ENCODE assay signal across 9 mouse cellular contexts in the genomic region with DNA sequence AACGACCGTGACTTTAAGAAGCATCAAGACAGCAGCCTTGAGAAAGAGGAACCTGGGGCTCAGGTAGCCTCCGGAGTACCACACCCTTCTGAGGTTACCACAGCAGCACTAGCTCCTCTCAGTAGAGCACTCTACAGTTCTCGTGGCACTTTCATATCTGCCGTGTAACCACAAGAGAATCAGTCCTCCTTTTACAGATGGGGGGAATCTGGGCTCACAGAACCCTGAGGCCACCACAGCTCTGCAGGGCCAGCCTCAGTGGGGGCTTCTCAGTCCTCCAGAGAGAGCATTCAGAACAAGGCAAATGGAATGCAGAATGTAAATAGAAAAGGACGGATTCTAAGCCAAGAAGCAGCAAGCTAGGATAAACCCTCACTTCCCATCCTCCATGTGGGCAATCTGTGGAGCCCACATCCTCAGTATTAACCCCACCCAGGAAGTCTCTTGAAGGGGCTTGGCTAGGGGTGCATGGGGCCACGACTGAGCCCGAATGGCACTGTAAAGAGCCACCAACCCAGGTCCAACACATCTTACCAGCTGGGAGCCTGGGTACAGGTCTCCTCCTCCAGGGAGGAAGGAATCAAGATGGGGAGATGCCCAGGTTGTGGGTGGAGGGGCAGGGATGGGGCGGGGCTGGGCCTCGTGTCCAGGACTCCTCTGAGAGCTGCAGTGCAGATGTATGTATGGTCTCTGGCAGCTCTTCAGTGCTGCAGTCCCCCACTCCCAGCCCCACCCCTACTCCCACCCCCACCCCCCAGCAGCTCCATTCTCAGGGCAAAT. TPM values are rescaled to one million over a fixed set of nuclear protein-coding genes. Genes with fewer than 3 reads are reported as not detected.
DNase-seq lines count a peak whose midpoint lies in the region; ATAC-seq and TF ChIP-seq lines count a peak whose summit lies in the region.
"Had no signal": no experiment of that assay in that cellular context is flagged by ENCODE, and none has a peak within 500 bp of the region (broad histone marks: within the 10 kb centered on the region; RNA-seq: fewer than 3 reads in every experiment).

No protein-coding gene starts in this region.

- TF ChIP-seq CTCF in heart, adult 2 months (IDR thresholded peaks at IDR 0.05): no peak
- TF ChIP-seq CTCF in CH12.LX (conservative IDR thresholded peaks at IDR 0.05 in 1 of 2, IDR thresholded peaks at IDR 0.05 in 1 of 2; ENCODE audit: low read depth in 2 of 2, low read length in 2 of 2): no peak

- no peak for DNase-seq in heart, adult 2 months
- no peak for DNase-seq in heart, adult 11 months
- DNase-seq in CH12.LX (ENCODE audit: extremely low read depth): peak; percentile 88
- no peak for DNase-seq in midbrain, embryonic 14.5 days
- no peak for DNase-seq in adrenal gland, postnatal 10 days
- DNase-seq in c-Kit-positive CD71-positive TER-119-positive erythroid progenitor cells, embryonic 14.5 days (ENCODE audit: low spot score): no peak
- no peak for DNase-seq in ovary, adult 18-20 months (ENCODE audit: low spot score)

- peaks cover 1% of the 10 kb centered on the region; the same call in 1 of the 2 replicates for H3K79me2 ChIP-seq in heart, adult 2 months (replicated peaks; ENCODE audit: control insufficient read depth, insufficient read depth, low read length)
- peaks cover 35% of the 10 kb centered on the region for H3K79me2 ChIP-seq in CH12.LX (replicated peaks; ENCODE audit: control insufficient read depth, extremely low read depth, insufficient read depth, poor library complexity, severe bottlenecking)

- no peak overlapping the region; the same call in 1 of the 2 replicates for H3K9ac ChIP-seq in heart, adult 2 months (ENCODE audit: low read depth, low read length)
- H3K9ac ChIP-seq in CH12.LX (ENCODE audit: insufficient read depth, low read depth): peak overlapping the region; percentile 26; the same call in 1 of the 2 replicates
- no peak overlapping the region for H3K9ac ChIP-seq in hindbrain, embryonic 15.5 days
- no peak overlapping the region for H3K9ac ChIP-seq in midbrain, embryonic 14.5 days (replicated peaks; ENCODE audit: low read length)

- no peaks in the 10 kb centered on the region for H3K9me3 ChIP-seq in CH12.LX (replicated peaks; ENCODE audit: low read length)
- no peaks in the 10 kb centered on the region for H3K9me3 ChIP-seq in hindbrain, embryonic 15.5 days
- no peaks in the 10 kb centered on the region for H3K9me3 ChIP-seq in midbrain, embryonic 14.5 days (ENCODE audit: control insufficient read depth, low read length)

- 22% methylated on average over 10 of the region's 10 CpGs for WGBS in heart, adult 2 months
- 47% methylated on average over 10 of the region's 10 CpGs for WGBS in hindbrain, embryonic 15.5 days
- WGBS in midbrain, embryonic 14.5 days: 56% methylated on average over 10 of the region's 10 CpGs

- TF ChIP-seq POLR2A in heart, adult 2 months (IDR thresholded peaks at IDR 0.05; ENCODE audit: insufficient read depth, low read depth, low read length): no peak
- no peak; the same call in 1 of the 2 replicates for TF ChIP-seq POLR2A in CH12.LX (IDR thresholded peaks at IDR 0.05; ENCODE audit: low read depth, low read length)

- in situ Hi-C loops in CH12.LX (cut with MboI; ENCODE audit: low pct_ligation_motif_present, low pct_unique_long_range_greater_than_20kb, low sequenced_read_pairs): no loop called here

- H3K27me3 ChIP-seq in heart, adult 2 months (ENCODE audit: control insufficient read depth, insufficient read depth, low read length): no peaks in the 10 kb centered on the region
- H3K27me3 ChIP-seq in CH12.LX (replicated peaks): no peaks in the 10 kb centered on the region
- H3K27me3 ChIP-seq in hindbrain, embryonic 15.5 days: peaks cover 8% of the 10 kb centered on the region; the same call in 1 of the 2 replicates
- H3K27me3 ChIP-seq in midbrain, embryonic 14.5 days (ENCODE audit: control insufficient read depth, insufficient read depth, low read length): peaks cover 9% of the 10 kb centered on the region
- H3K27me3 ChIP-seq: Patski had no signal

- no peak for TF ChIP-seq EP300 in heart, adult 2 months (IDR thresholded peaks at IDR 0.05; ENCODE audit: insufficient read depth, low read depth, low read length)
- TF ChIP-seq EP300 in CH12.LX (IDR thresholded peaks at IDR 0.05; ENCODE audit: low read length): peak; percentile 34

- intact Hi-C loops in heart, adult 2 months (cut with DNase I): no loop called here

- H3K36me3 ChIP-seq in heart, adult 2 months (ENCODE audit: control insufficient read depth, insufficient read depth, low read length): peaks cover 4% of the 10 kb centered on the region
- H3K36me3 ChIP-seq in CH12.LX (replicated peaks in 1 of 2; ENCODE audit: control insufficient read depth in 1 of 2, insufficient read depth in 1 of 2, low read length in 1 of 2): peaks cover 0 to 12% of the 10 kb centered on the region in 2 experiments
- no peaks in the 10 kb centered on the region for H3K36me3 ChIP-seq in hindbrain, embryonic 15.5 days
- no peaks in the 10 kb centered on the region for H3K36me3 ChIP-seq in midbrain, embryonic 14.5 days (ENCODE audit: control insufficient read depth, insufficient read depth, low read length)

- TF ChIP-seq RAD21 in CH12.LX (IDR thresholded peaks at IDR 0.05; ENCODE audit: low read depth, low read length): no peak

- H3K27ac ChIP-seq in heart, adult 2 months: peak overlapping the region; percentile 63
- H3K27ac ChIP-seq in CH12.LX (ENCODE audit: insufficient read depth, low read depth): peak overlapping the region; percentile 66
- H3K27ac ChIP-seq in hindbrain, embryonic 15.5 days (replicated peaks): peak overlapping the region; percentile 60
- no peak overlapping the region for H3K27ac ChIP-seq in midbrain, embryonic 14.5 days (replicated peaks; ENCODE audit: low read depth, low read length)

- H3K4me3 ChIP-seq in heart, adult 2 months: peak overlapping the region; percentile 7; the same call in 1 of the 2 replicates
- H3K4me3 ChIP-seq in CH12.LX (replicated peaks in 1 of 3; ENCODE audit: low read depth in 2 of 3, low read length in 2 of 3, poor library complexity in 1 of 3): peak overlapping the region; percentile 27 to 72 (median 31)
- peak overlapping the region; percentile 65 for H3K4me3 ChIP-seq in hindbrain, embryonic 15.5 days
- H3K4me3 ChIP-seq in midbrain, embryonic 14.5 days (replicated peaks; ENCODE audit: low read depth, low read length): peak overlapping the region; percentile 43; the same call in 1 of the 2 replicates

- 0 out of 2 replicates have a peak, but pooled peaks have one; percentile 29 for ATAC-seq in hindbrain, embryonic 15.5 days (ENCODE audit: low FRiP score, low read depth)
- ATAC-seq in midbrain, embryonic 14.5 days (ENCODE audit: low FRiP score, low TSS enrichment): no peak
- ATAC-seq: Patski had no signal

- H3K4me2 ChIP-seq in CH12.LX (ENCODE audit: insufficient read depth, low read depth, poor library complexity, severe bottlenecking): peak overlapping the region; percentile 97
- peak overlapping the region; percentile 98 for H3K4me2 ChIP-seq in hindbrain, embryonic 15.5 days
- H3K4me2 ChIP-seq in midbrain, embryonic 14.5 days (ENCODE audit: low read length): peak overlapping the region; percentile 81

- H3K4me1 ChIP-seq in heart, adult 2 months (ENCODE audit: control insufficient read depth, insufficient read depth, low read length): peaks cover 19% of the 10 kb centered on the region
- H3K4me1 ChIP-seq in CH12.LX (ENCODE audit: control insufficient read depth in 1 of 2, insufficient read depth in 2 of 2): peaks cover 30 to 67% of the 10 kb centered on the region in 2 experiments
- H3K4me1 ChIP-seq in hindbrain, embryonic 15.5 days (replicated peaks): peaks cover 41% of the 10 kb centered on the region
- H3K4me1 ChIP-seq in midbrain, embryonic 14.5 days (ENCODE audit: control insufficient read depth, insufficient read depth, low read length): peaks cover 10% of the 10 kb centered on the region; the same call in 1 of the 2 replicates

- dilution Hi-C loops in CH12.LX (cut with MboI; ENCODE audit: extremely low pct_ligation_motif_present, extremely low pct_unique_long_range_greater_than_20kb, low sequenced_read_pairs): no loop called here

TF ChIP-seq in CH12.LX, 34 proteins besides CTCF, POLR2A, EP300 and RAD21 (continues in another document):
- no peak for TF ChIP-seq E2F4 (IDR thresholded peaks at IDR 0.05; ENCODE audit: insufficient replicate concordance, low read depth, low read length)
- no peak for TF ChIP-seq JUND (conservative IDR thresholded peaks at IDR 0.05; ENCODE audit: low read depth, low read length)
- TF ChIP-seq MAX (IDR thresholded peaks at IDR 0.05; ENCODE audit: low read length): peak; percentile 66
- TF ChIP-seq KAT2A (IDR thresholded peaks at IDR 0.05; ENCODE audit: insufficient replicate concordance, low read length): no peak
- peak; percentile 73; the same call in 1 of the 2 replicates for TF ChIP-seq SIN3A (IDR thresholded peaks at IDR 0.05; ENCODE audit: low read length)
- TF ChIP-seq GABPA (IDR thresholded peaks at IDR 0.05; ENCODE audit: insufficient replicate concordance, low read depth, low read length): no peak
- TF ChIP-seq ZMIZ1 (IDR thresholded peaks at IDR 0.05; ENCODE audit: low read depth, low read length): no peak
- 0 out of 2 replicates have a peak, but pooled peaks have one; percentile 9 for TF ChIP-seq MXI1 (IDR thresholded peaks at IDR 0.05; ENCODE audit: low read depth, low read length)
- TF ChIP-seq MAZ (IDR thresholded peaks at IDR 0.05; ENCODE audit: low read depth, low read length): 0 out of 2 replicates have a peak, but pooled peaks have one; percentile 65
- TF ChIP-seq MAFK (IDR thresholded peaks at IDR 0.05; ENCODE audit: insufficient replicate concordance, low read length): no peak
- peak; percentile 48; the same call in 1 of the 2 replicates for TF ChIP-seq TCF12 (IDR thresholded peaks at IDR 0.05; ENCODE audit: low read depth, low read length)

RNA-seq across cellular contexts. Expression of gene Anxa6, which starts 1.8 kb away (rescaled TPM):
- total RNA-seq in heart, adult 2 months (2021): 100 to 1,000 TPM; 205 to 213 TPM
- polyA plus RNA-seq in heart, adult 2 months (2012; rRNA removed): 136 and 193 TPM in 2 replicates
- total RNA-seq in CH12.LX (2012; rRNA removed) (163 and 168 TPM in 2 replicates), CH12.LX (2014; rRNA removed) (115 and 125 TPM in 2 replicates)
- polyA plus RNA-seq in CH12.LX (2012; ENCODE audit: insufficient read length, low read depth): 162 and 163 TPM in 2 replicates
- polyA plus RNA-seq in hindbrain, embryonic 15.5 days (2015; fragmentation: Nextera tagmentation; extraction: Ambion mirVana): 58.4 and 67.8 TPM in 2 replicates
- 14.3 and 38.3 TPM in 2 replicates for polyA plus RNA-seq in midbrain, embryonic 14.5 days (2014; fragmentation: Nextera tagmentation; extraction: Ambion mirVana)
- 100 to 1,000 TPM; 181 to 222 TPM for total RNA-seq in adrenal gland, postnatal 10 days (2021)

RNA-seq across cellular contexts. Expression of gene Ccdc69, which starts 46.5 kb away (rescaled TPM):
- 1 to 10 TPM; 6.5 to 9.7 TPM for total RNA-seq in heart, adult 2 months (2021)
- 9.2 and 24.8 TPM in 2 replicates for polyA plus RNA-seq in heart, adult 2 months (2012; rRNA removed)
- total RNA-seq in CH12.LX (2012; rRNA removed): 4.3 and 4.4 TPM in 2 replicates
- total RNA-seq in CH12.LX (2014; rRNA removed): 0.27 TPM in 1 of 2 replicates, not detected in the other
- 0.23 and 0.61 TPM in 2 replicates for polyA plus RNA-seq in CH12.LX (2012; ENCODE audit: insufficient read length, low read depth)
- polyA plus RNA-seq in hindbrain, embryonic 15.5 days (2015; fragmentation: Nextera tagmentation; extraction: Ambion mirVana): 0.45 and 0.49 TPM in 2 replicates
- polyA plus RNA-seq in midbrain, embryonic 14.5 days (2014; fragmentation: Nextera tagmentation; extraction: Ambion mirVana): 0.14 and 0.26 TPM in 2 replicates
- total RNA-seq in adrenal gland, postnatal 10 days (2021): 1 to 10 TPM; 7.3 to 7.8 TPM
- polyA plus RNA-seq: Patski had no signal

Comparison
In these comparisons a context has a peak if more than half of its experiments do, and no peak if none do; other contexts are left out.
1. H3K4me3 ChIP-seq: peak in every context shown above with its lines; median percentile 65 in hindbrain, embryonic 15.5 days; 43 in midbrain, embryonic 14.5 days; 31 in CH12.LX; 7 in heart, adult 2 months.